Mouse (Mus musculus) monocyte, adult 2 months (primary cell): ENCODE data around the gene Smad3.

Experiments
- DNase-seq, 2 experiments: peaks; one replicate each; pipeline ENCODE4 v3.0.0; 2022; ENCODE audit warnings: low spot score in 2 of 2, low read depth in 1 of 2

Gene Smad3

DNA sequence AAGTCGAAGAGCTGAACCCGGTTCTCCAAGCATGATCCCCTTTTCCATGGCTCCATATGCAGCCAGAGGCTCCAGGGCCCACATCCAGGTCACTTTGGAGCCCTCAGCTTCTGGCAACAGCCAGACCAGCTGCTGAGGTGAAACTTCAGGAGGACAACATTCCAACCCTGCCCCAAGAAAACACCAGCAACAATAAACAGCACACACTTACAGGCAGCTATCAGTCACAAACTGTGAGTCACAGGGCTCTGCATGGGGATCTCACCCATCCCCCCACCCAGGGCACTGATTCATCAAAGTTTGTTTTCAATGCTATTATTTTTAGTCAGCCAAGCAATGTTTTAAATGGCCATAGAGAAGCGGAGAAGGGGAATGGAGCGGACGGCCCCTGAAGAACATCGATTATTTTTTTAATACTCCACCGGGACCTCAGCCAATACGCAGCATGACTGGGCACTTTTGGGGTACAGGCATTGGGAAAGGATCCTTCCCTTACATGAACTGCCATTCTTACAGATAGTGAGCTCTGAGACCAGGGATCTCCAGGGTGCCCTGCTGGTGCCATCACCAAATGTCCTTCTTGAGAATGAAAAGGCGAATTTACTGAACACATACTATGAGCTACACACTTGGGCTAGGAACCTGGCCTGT is 10.0 kb downstream of the Smad3 start:
- no peak for DNase-seq

DNA sequence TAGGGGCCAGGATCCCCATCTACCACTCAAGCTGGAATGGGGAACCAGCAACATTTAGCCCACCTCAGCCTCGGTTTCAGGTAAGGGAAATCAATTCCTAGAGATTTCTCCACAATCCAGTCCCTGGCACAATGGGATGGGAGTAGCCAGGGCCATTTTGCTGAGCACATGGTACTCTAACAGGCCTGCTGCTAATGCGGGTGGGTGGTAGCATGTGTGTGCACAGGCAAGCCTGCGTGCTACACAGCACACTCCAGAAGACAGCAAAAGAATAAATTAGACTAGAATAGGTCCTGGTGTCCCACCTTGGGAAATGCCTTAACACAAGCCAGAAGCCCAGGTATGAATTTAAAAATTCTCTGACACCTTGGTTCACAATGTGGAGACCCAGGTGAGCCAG is 10.8 kb downstream of the Smad3 start:
- DNase-seq, result no peak

DNA sequence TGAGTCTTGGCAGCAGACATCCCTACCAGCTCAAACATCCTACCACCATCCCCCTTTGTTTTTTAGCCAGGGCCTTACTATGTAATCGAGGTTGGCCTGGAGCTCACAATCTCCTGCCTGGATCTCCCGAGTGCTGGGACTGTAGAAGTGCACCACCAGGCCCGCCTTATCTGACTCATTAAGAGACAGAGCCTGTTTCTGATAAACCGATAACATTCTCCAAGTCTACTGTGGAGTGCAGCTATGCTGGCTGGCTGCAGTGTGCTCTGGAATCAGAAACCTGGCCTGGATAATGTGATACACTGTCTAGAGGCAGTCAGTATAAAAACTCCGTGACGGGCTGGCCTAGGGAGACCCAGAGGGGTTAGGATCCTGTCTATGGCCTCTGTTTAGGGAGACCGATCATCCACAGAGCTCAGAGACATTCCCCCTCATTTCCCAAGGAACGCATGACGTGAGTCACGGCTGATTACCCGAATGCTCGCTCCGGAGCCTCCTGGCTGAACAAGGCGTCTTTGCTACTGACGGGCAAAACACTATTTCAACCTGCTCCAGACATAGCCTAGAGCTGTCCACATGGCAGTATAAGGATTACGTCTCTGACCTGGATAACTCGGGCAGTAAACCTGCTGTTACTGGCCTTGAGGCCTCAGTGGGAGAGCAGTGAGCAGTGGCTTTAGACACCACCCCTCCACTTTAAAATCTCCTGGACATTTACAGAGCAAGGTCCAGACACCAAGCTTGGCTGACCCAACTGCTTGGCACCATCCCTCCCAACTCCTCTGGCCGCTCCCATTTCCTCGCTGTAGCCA is 11.8 kb downstream of the Smad3 start:
- DNase-seq, result no peak

DNA sequence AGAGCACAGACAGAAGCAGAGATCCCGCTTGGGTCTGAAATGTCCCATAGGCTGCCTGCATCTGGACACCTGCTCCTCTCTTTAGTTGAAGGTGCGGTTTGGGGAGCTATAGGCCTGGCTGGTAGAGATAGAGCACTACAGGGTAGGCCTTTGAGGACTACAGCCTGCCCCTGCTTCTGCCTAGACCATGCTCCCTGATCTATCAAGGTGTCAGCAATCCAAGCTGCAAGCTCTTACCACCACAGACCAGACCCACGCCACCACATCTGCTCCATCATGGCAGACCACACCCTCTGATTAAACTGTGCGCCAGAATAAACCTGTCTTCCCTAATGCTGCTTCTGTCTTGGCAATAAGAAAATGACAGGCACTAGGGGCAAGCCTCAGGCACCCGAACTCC is 13.2 kb downstream of the Smad3 start:
- DNase-seq, result no peak

DNA sequence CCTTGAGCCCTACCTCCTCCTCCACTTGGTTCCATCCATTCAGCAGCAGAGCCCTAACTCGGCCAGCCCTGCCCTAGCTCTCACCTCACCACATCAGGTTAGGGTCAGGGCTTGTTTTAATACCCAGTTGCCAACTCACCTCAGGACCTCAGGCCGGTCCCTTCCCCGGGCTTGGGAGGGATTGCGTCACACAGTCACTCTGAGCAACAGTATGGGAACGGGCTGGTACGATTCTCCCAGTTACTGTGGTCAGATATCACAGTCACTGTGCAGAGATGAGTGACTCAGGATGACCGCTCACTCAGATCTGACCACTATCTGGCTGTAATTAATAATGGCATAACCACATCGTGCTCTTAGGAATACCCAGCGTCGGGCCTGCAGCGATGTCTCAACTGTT is 14.0 kb downstream of the Smad3 start:
- DNase-seq, result no peak

DNA sequence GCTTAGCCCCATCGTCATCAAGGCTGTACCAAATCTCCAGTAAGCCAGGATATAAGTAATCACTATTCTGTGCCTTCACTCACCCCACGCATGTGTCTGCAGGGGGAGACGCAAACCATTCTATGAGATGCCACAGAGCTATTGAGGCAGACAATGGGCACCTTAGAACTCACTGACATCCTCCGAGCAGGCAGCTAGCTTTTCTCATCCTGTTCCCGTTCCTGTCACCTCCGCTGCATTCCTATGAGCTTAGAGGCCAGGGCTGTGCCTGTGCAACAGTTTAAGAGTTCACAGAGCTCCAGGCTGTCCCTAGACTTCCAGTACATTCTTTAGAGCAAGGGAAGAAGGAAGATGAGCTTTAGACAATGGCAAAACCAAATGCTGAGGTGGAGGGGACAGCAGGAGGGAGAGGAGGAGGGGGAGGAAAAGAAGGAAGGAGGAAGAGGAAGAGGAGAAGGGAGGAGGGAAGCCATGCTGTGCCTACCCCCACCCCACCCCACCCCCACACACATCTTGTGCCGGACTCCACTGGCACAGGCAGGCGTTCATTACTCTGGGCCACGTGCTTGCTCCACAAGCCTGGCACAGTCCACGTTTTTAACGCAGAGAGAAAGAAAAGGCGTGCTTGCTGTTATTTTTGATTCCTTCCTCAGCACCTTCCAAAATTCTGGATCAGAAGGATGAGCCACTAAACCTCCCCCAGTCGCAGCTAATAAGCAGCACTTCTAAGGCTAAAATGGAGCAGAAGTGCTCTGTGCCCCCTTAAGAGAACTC is 14.7 kb downstream of the Smad3 start:
- no peak for DNase-seq

DNA sequence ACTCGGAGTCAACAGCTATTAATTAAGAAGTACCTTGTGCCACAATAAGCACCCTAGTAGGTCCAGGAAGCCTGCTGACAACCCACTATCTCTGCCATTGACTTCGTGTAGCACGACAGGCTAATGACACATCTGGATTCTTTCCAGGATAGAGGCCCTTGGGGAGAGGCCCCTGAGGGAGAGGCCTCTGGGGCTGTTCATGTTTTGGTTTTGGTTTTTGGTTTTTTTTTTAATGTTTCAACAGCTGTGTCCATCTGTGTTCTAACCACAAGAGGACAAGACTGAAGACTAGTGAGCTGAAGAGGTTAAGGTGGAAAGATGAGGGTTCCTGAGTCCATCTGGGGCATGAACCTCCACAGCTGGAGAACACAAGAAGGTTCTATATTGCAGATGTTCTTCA is 15.5 kb downstream of the Smad3 start:
- no peak for DNase-seq

DNA sequence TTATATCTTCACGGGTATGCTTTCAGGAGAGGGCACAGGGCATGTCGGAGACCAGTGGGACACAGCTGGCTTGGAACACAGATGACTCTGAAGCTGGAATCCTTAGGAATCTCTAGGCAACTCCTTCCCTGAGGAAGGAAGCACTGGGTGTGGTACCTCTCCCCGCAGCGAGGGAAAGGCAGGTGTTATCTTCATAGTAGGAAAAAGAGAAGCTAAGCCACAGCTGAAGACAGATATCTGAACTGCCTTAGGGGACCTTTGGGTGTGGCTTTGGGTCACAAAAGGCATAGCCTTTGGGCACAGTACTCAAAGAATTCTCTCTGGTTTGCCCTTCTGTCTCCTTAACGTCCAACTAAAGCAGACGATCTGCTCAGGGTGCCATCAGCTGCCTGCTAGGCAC is 16.0 kb downstream of the Smad3 start:
- no peak for DNase-seq

DNA sequence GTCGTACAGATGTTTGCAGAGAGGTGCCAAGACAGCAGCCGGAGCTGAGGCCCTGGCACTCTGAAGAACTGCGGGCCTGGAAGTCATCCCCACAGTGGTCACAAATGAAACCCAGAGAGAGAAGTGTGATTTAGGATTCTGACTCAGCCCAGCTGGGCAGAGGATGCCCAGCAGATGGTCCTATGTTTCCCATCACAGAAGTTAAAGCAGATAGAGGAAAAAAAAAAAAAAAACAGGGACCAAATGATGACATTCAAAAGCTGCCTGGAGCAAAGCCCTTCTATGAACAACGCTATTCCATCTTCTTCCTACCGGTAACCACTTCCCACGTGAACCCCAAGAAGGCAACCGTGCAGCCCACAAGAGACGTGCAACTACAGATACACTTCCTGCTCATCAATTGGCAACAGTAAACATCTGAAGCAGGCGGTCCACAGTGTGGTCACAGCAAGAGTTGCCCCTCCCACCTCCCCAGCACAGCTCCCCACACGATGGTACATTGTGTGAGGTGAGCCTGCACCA is 17.4 kb downstream of the Smad3 start:
- DNase-seq, result no peak

DNA sequence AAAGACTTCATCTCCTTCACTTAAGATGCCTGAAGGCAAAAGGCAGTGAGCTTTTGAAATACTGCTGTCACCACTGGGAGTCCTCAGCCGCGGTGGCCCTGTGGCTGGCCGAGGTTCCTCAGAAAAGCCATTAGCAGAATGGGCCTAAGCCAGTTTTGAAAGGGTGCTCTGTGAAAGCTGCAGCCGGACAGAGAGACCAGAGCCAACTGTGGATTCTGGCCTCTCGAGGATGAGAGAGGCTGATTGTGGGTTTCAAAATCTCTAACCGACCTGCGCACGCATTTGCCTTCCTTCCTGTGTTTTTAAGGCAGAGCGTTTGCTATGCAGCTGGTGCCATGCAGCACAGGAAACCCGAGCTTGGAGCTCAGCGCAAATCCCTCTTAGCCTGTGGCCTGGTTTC is 19.0 kb downstream of the Smad3 start:
- no peak for DNase-seq

DNA sequence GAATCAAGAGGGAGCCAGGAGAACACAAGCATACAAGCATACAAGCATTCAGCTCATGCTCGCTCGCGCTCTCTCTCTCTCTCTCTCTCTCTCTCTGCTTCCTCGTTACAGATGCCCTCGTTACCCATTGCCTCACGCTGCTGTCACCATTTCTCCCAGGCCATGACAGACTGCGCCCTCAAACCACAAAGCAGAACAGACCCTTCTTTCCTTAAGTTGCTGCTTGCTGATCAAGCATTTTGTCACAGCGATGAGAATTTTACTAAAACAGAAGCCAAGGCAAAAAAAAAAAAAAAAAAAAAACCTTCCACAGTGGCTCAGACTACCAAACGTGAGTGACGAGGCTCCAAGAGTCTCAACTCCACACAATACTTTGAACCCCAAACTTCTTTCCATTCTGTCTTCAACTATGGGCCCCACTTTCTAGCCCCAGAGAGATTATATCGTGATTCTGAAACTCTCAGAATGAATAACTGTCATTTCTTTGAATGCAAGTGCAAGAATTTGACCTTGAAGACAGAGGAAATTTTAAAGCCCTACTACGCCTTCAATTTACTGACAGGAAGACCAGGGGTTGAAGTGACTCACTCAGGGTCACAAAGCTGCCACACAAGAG is 19.6 kb downstream of the Smad3 start:
- peak; percentile 54 to 64 for DNase-seq

DNA sequence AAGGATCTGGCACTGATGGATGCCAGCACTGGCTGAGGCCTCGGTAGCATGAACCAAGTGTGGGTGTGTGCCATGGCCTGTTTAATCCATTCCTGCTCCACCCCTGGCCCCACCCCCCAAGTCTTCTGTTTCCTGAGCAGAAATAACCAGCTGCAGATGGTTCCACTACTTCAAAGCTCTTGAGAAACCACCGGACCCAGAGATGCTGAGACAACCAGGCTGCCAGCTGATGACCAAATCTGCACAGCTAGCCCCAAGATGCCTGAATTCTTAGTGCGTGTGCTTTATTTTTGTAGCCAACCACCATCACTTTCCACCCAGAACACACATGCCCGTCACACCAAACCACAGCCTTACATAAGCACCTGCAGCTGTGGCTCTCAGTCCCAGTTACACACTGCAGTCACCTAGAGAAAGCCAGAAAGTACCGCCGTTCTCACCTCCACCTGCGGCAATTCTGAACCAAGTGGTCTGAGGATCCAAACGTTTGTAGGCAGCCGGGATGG is 20.3 kb downstream of the Smad3 start:
- DNase-seq, result peak in 1 of 2 experiments; percentile 68

DNA sequence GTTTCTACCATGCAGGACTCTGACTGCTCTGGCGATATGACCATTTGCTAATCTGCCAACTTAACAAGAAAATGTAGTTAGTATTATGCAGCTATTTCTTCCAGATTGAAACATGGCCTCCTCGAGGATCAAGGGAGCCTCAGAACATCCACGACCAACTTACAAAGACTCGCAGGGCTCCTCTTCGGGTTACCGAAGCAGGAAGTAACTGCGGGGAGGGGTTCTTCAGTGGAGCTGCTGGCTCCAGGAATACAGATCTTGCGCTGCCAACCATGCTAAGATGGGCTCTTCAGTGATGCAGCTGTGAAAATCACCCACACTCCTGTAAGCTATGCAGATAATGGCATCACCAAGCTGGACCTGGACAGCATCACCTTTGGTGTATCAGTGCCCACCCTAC is 23.5 kb downstream of the Smad3 start:
- no peak for DNase-seq

DNA sequence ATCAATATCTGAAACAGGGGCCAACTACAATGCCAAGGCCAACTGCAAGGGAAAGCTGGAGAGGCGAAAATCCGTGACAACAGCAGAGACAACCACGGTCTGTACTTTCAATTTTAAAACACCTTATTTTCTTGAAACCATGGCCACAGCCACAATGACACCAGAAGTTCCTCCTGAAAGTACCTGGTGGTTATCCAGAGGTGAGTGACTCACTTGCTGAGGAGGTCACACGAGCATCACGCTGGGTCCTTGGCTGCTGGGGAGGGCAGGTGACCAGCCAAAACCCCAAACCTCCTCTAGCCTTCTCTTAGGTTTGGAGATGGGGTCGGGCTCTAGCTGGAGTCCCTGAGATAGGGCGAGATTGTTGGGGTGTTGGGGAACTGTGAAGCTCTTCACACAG is 25.1 kb downstream of the Smad3 start:
- DNase-seq, result no peak

DNA sequence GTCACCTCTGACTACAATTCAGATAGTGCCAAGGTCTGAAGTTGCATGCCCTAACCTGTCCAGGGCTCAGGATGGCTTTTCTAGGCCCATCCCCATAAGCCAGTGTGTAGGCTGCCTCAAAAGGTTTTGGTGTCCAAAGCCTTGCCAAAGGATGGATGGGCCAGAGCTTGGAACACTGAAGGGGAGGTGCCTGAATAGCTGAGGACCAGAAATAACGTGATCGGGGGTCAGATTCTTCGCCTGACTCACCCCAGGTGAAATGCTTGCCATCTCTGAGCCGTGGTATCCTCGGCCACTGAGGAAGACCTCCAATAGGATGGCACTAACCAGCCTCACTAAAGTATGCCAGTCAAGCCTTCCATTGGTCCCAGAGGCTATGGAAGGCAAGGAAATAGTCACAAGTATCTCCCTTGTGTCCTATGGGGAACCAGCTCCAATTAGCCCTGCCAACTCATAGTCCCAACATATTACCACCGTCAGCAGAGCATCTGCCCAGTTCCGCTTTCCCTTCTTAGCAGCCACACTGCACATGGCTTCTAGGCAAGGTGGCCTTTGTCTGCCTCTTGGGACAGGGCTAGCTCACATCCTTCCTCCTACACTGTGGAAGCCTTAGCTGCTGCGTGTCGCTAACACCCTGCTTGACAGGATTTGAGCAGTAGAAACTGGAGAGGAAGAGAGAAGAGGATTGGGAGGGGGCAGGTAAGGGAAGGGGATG is 26.5 kb downstream of the Smad3 start:
- DNase-seq, result peak; percentile 72 to 80

DNA sequence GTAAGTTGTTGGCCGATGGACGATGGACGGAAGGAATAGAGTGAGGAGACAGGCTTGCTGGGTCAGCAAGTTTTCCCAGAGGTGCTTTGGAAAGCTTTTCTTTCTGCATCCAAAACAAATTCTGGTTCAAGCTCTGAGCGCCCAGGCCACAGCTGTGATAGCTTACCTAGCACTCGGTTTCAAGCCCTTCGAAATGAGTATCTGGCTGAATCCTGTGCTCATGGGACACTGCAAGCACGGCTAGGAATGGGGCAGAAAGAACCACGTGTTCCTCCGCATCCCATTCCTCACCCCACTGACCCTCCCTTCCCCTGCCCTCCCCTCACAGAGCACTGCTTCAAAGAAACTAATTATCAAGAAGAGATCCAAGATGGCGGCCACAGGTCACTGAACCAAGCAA is 28.8 kb downstream of the Smad3 start:
- no peak for DNase-seq

DNA sequence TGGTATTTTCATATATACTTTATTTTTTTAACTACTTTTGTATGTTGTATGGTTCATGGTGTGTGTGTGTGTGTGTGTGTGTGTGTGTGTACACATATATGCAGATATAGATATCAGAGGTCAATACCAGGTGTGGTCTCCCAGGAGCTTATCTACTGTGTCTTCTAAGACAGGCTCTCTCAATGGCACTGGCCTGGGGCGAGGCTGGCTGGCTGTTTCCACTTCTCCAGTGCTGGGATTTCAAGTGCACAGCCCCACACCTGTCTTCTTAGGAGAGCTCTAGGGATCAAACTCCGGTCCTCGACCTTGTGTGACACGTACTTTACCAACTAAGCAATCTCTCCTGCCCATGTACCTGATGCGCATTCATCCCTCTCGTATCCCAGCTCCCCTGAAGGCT is 30.7 kb downstream of the Smad3 start:
- no peak for DNase-seq

DNA sequence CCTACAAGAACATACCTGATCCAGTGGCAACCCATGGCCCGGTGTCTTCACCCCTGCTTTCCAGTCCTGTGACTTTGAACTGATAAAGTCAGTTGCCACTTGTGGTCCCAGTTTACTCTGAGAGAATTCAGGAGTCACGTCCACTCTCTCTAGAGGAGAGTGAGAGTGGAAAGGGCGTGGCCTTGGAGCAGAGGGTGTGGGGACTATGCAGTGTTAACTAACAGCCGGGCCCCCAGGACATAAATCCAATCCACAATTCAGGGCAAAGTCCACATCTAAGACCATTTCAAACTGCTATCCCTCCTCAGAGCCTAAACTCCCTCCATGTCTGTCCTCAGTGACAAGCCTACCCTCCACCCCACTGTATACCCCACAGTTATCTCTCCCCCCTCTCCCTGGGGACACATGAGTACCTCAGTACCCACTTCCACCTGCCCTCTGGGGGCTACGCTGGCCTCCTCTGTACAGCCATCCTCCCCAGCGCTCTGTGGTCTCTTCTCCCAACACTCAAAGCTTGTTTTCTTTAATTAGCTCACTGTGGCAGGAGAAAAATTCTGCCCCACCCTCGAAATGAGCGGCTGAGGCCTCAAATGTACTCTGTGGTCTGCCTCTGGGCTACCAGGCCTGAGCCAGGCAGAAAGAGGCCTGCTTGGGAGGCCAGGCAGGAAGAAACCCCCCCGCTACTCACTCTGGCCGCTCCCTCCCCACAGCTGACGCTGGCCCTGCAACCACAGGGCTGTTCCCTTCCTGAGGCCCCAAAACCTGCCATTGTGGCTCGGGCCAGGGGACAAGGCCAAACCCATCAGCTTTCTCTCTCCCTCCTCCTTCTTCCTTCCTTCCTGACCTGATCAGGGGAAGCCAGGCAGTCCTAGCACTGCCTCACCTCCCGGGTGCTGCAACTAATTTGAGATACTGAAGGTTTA is 31.4 kb downstream of the Smad3 start:
- DNase-seq, result peak in 1 of 2 experiments; percentile 59

DNA sequence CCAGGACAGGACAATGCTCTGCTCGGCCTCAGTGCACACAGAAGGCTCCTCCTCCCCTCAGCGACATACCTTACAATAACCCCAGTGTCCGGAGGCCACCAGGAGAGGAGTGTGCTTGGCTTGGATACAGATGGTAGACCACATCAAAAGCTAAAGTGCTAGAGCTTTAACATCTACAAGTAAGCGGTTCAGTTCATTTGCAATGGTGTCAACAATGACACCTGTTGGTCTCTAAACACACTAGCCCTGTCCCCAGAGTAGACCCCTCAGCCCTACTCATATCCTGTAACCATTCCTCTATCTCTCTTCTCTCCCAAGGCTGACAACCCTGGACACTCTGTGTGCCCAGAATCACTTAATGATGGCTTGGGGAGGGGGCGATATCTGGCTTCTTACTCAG is 33.0 kb downstream of the Smad3 start:
- DNase-seq, result no peak

DNA sequence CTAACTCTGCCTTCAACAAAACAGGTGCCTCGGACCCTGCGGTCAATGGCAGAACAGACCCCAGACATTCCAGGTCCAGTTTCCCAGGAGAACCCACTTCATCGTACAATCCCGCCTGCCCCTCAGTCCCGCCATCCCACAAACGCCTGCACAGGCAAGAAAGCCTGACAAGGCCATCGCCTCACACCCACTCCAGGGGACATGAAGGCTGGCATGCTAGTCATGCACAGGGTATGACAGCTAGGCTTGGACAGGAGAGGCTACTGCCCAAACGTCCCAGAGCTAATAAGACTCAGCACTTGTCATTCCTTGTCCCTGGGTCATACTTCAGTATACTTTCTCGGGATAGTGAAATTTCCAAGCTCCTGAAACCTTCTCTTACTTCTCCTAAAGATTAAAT is 34.9 kb downstream of the Smad3 start:
- DNase-seq, result no peak
